Mouse (Mus musculus): ENCODE measurements around the gene 2010300C02Rik.

2010300C02Rik gene

GRCm38 (mm10) chr1:37667386-37667785, 52.5 kb downstream of the 2010300C02Rik start:
- DNase-seq (ENCODE audit: low spot score in 2 of 2), result no peak

DNA sequence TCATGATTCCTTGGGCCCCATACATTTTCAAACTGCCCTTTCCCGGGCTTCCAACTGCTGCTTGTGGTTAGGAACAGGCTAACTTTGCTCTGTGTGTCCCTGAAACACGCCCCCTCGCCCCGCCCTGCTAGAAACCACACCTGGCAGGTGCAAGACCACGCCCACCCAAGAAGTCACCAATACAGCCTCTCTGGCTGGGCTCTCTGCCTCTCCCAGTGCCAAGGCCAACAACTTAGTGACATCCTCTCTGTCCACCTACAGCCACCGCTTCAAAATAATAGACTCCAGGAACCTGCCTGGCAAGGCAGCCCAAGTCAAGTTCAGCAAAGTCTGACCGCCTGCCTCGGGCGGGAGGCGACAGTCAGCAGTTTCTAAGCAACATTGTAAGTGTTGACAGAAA, 53.3 kb downstream of the 2010300C02Rik start:
- no peak for DNase-seq (ENCODE audit: low spot score in 2 of 2)

- no peak for DNase-seq (ENCODE audit: low spot score in 2 of 2)
These were observed 54.2 kb downstream of the 2010300C02Rik start for GRCm38 (mm10) chr1:37665539-37666323.

DNA sequence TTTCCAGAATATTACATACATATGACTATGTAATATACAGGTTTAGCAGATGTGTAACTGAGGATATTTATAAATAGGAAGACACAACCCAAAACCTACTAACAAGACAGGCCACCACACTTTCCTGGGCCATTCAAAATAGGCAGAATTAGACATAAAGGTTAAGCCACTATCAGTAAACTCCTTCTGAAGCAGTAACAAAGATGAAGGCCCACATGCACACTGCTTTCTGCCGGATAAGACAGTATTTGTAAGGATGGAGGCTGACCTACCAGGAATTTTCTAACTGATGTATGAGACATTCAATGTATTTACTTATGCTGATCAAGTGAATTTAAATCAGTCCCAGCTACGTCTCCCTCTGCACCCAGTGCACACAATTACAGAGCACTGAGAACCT, 55.4 kb downstream of the 2010300C02Rik start:
- DNase-seq (ENCODE audit: low spot score in 2 of 2), result no peak

DNA sequence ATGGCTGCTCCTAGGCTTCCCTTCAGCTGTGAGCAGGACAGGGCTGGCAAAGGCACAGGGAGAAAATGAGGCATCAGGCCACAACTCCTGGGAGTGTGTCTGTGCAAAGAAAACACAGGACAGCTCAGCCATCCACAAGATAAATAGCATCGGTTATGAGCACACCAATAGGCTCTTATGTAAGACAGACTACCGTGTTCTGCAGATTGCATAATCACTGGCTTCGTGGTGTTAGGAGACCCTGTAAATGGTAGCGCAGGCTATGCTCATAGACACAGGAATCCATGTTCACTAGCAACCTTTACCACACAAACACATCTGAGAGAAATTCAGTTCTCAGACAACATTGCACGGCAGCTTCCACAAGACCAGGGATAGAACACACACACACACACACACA, 56.3 kb downstream of the 2010300C02Rik start:
- DNase-seq (ENCODE audit: low spot score in 2 of 2), result no peak

- DNase-seq (ENCODE audit: low spot score in 2 of 2), result no peak
These were observed 63.9 kb downstream of the 2010300C02Rik start for GRCm38 (mm10) chr1:37656017-37656416.

GRCm38 (mm10) chr1:37653992-37654391, 65.9 kb downstream of the 2010300C02Rik start:
- DNase-seq (ENCODE audit: low spot score in 2 of 2), result no peak

GRCm38 (mm10) chr1:37647066-37647465, 72.8 kb downstream of the 2010300C02Rik start:
- no peak for DNase-seq (ENCODE audit: low spot score in 2 of 2)

DNA sequence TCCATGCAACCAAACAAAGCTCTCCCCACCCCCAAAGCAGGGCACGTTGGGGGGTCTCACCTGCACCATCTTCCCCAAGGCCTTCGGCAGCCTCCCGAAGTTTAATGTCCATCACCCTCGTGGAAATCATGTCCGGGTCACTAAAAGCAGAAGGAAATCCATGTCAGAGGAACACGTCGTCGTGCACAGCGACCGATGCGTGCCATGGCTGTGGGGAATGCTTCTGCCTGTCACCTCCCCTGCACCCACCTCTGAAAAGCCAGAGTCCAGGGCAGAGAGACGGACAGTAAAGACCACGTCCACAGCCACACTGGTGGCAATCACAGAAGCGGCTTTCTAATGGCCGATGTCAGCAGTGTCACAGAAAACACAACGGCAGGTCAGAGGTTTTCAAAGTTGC, 75.4 kb downstream of the 2010300C02Rik start:
- DNase-seq (ENCODE audit: low spot score in 2 of 2), result no peak

DNA sequence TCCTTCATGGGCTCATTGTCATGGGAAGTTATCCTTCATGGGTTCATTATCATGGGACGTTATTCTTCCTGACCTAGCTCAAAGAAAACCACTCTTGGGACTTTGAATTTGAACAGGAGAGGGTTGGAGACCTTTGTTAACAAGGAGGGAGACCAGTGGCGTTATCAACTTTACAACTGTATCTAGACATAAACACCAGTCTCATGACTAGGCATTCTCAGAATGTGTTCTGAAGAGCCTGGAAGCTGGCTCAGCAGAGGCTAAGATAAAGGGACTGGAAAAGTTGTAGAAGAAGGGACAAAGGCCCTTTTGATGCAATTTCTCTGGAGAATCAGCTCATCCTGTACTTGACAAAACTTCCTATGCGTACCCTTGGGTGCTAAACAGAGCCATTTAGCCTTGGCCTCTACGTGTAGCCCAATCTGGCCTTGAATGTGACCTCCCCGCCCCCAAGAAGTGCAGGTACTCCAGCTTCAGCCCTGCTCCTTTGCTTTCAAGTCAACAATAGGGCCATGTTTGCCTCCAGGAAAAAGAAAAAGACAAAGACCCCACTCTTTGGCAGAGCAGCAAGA, 76.0 kb downstream of the 2010300C02Rik start:
- DNase-seq (ENCODE audit: low spot score in 2 of 2), result no peak

DNA sequence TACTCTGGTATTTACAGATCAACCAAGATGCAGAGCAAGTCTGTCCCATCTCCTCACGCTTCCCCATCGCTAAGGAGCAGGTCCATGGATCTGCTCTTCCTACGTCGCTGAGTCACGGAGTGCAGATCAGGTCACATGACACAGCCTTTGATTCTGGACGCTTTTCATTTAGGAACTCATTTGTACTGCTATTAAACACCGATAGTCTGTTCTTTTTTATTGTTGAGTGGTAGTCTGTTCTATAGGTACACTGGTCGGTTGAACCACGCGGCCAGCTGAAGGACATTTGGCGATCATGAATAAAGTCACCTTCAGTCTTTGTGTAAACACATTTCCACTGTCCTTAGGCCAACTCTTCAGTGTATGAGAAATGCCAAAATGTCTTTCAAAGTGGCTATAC, 78.5 kb downstream of the 2010300C02Rik start:
- no peak for DNase-seq (ENCODE audit: low spot score in 2 of 2)

DNA sequence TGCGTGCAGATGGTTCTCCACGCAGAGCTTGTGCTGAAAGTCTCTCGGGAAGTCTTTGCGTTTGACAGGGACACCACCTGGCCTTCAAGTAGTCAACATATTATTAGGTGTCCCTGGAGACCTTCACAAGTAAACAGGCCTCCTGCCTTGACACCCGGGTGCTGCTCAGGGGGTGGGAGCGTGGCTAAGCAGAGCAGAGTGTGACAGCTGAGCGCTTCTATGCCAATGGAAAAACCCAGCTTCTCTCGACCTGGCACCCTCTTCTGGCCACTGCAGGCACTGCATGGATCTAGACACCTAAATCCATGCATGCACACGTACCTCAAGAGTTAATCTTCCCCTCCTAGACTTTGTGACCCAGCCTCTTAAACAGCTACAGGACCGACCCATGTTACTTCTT, 80.8 kb downstream of the 2010300C02Rik start:
- DNase-seq (ENCODE audit: low spot score in 2 of 2), result peak; percentile 74 to 80

GRCm38 (mm10) chr1:37638560-37638959, 81.3 kb downstream of the 2010300C02Rik start:
- no peak for DNase-seq (ENCODE audit: low spot score in 2 of 2)

GRCm38 (mm10) chr1:37637571-37637970, 82.3 kb downstream of the 2010300C02Rik start:
- no peak for DNase-seq (ENCODE audit: low spot score in 2 of 2)

GRCm38 (mm10) chr1:37636824-37637223, 83.1 kb downstream of the 2010300C02Rik start:
- no peak for DNase-seq (ENCODE audit: low spot score in 2 of 2)

- DNase-seq (ENCODE audit: low spot score in 2 of 2), result no peak
These were observed 83.7 kb downstream of the 2010300C02Rik start for GRCm38 (mm10) chr1:37636169-37636568.

DNA sequence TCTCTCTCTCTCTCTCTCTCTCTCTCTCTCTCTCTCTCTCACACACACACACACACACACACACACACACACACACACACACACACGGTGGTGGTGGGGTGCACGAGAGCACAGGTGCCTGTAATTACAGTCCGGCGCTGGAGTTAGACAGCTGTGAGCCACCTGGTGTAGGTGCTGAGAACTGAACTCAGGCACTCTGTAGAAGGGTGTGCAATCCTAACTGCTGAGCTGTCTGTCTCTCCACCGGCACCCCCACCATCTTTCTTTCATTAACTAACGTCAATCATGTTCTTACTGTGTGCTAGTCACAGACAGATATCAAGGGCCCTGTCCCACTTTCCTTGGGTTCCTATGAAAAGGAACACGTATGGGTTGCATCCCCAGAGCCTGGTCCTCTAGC, 84.2 kb downstream of the 2010300C02Rik start:
- DNase-seq (ENCODE audit: low spot score in 2 of 2), result no peak

DNA sequence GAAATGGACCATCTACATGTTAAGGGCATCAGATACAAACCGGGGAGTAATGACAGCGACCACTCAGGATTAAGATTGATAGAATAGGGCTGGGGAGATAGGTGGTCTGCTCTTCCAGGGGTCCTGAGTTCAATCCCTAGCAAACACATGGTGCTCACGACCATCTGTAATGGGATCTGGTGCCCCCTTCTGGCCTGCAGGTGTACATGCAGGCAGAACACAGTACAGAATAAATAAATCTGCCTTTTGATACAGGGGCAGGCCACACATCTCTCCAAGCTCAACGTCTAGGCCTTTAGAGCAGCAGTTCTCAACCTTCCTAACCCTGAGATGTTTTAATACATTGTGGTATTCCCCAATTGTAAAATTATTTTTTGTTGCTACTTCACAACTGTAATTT, 85.2 kb downstream of the 2010300C02Rik start:
- DNase-seq (ENCODE audit: low spot score in 2 of 2), result no peak

DNA sequence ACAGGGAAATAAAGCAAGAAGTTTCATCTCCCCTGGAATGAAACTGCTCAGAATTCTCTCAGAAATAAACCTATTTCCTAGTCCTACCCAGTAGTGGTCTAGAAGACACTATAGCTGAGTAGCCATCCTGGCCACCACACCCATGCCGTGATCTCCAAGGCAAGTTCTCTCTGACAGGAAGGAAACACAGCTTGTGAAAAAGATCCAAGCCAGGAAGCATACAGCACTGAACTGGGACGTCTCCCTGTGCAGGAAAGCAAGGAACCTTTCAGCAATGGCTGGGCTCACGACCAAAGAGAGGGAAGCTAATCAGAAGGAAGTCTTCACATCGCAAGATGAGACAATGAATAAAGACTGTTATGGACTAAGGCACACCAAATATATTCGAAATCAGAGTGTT, 86.4 kb downstream of the 2010300C02Rik start:
- DNase-seq (ENCODE audit: low spot score in 2 of 2), result no peak

GRCm38 (mm10) chr1:37632425-37632824, 87.5 kb downstream of the 2010300C02Rik start:
- DNase-seq (ENCODE audit: low spot score in 2 of 2), result no peak

GRCm38 (mm10) chr1:37631456-37631855, 88.4 kb downstream of the 2010300C02Rik start:
- no peak for DNase-seq (ENCODE audit: low spot score in 2 of 2)

- no peak for DNase-seq (ENCODE audit: low spot score in 2 of 2)
These were observed 89.3 kb downstream of the 2010300C02Rik start for GRCm38 (mm10) chr1:37630412-37631210.

GRCm38 (mm10) chr1:37629876-37630275, 90.0 kb downstream of the 2010300C02Rik start:
- no peak for DNase-seq (ENCODE audit: low spot score in 2 of 2)
